ENCODE assay signal across 28 mouse cellular contexts in genomic region chr11:116283982-116284381, GRCm38 (mm10). TPM values are rescaled to one million over a fixed set of nuclear protein-coding genes. Genes with fewer than 3 reads are reported as not detected.
DNase-seq lines count a peak whose midpoint lies in the region; TF ChIP-seq lines count a peak whose summit lies in the region.
"Had no signal": no experiment of that assay in that cellular context is flagged by ENCODE, and none has a peak within 500 bp of the region (broad histone marks: within the 10 kb centered on the region; RNA-seq: fewer than 3 reads in every experiment).

No protein-coding gene starts in this region.

- no peaks in the 10 kb centered on the region for H3K79me2 ChIP-seq in MEL (ENCODE audit: control insufficient read depth, insufficient read depth, low read length, poor library complexity)

- TF ChIP-seq CTCF in MEL (IDR thresholded peaks at IDR 0.05 in 2 of 3, conservative IDR thresholded peaks at IDR 0.05 in 1 of 3; ENCODE audit: control insufficient read depth in 1 of 3, insufficient read depth in 1 of 3, low read depth in 2 of 3, low read length in 3 of 3, poor library complexity in 1 of 3, severe bottlenecking in 1 of 3), result no peak

- no peak for TF ChIP-seq POLR2A in MEL (IDR thresholded peaks at IDR 0.05; ENCODE audit: control insufficient read depth in 1 of 2, insufficient read depth in 1 of 2, low read depth in 1 of 2, low read length in 2 of 2, poor library complexity in 1 of 2)

- no peaks in the 10 kb centered on the region for H3K36me3 ChIP-seq in MEL (ENCODE audit: control insufficient read depth in 1 of 2, insufficient read depth in 2 of 2, low read length in 2 of 2)

- TF ChIP-seq RAD21 in MEL (IDR thresholded peaks at IDR 0.05; ENCODE audit: low read depth, low read length), result no peak

- TF ChIP-seq EP300 in MEL (IDR thresholded peaks at IDR 0.05; ENCODE audit: low read depth in 1 of 2, low read length in 2 of 2), result no peak

- H3K9ac ChIP-seq in MEL (ENCODE audit: control insufficient read depth, low read depth, low read length, poor library complexity, severe bottlenecking), result no peak overlapping the region
- H3K9ac ChIP-seq: embryonic facial prominence, embryonic 13.5 days; forebrain, embryonic 12.5 days; forebrain, embryonic 15.5 days; heart, embryonic 12.5 days; heart, embryonic 15.5 days; hindbrain, embryonic 13.5 days; intestine, embryonic 15.5 days had no signal

- no peak overlapping the region for H3K27ac ChIP-seq in MEL (ENCODE audit: control insufficient read depth, low read depth, low read length)
- H3K27ac ChIP-seq: embryonic facial prominence, embryonic 10.5 days; embryonic facial prominence, embryonic 13.5 days; forebrain, embryonic 12.5 days; forebrain, embryonic 15.5 days; heart, embryonic 15.5 days; hindbrain, embryonic 10.5 days; hindbrain, embryonic 13.5 days; intestine, embryonic 15.5 days had no signal

- H3K4me1 ChIP-seq in MEL (ENCODE audit: control insufficient read depth in 1 of 2, insufficient read depth in 2 of 2, low read length in 2 of 2), result no peaks in the 10 kb centered on the region

- DNase-seq in cerebellum, adult 9-10 months, result peak; percentile 6
- DNase-seq in cerebellum, adult 9-11 months, result no peak
- peak; percentile 81 for DNase-seq in A20 (ENCODE audit: low read depth, low spot score)
- DNase-seq in MEL (ENCODE audit: low read depth, low spot score), result no peak
- no peak for DNase-seq in layer of hippocampus, adult 8-10 months (ENCODE audit: low spot score in 2 of 2)
- DNase-seq in urinary bladder, adult 18-20 months (ENCODE audit: low spot score in 2 of 2), result no peak
- DNase-seq: adrenal gland, adult 2 months; adrenal gland, postnatal 14 days; cerebellum, adult 11 months; cerebellum, adult 2 months; cerebellum, postnatal 14 days; embryo, embryonic 11 days; gastrocnemius, postnatal 25 days; heart, adult 18-20 months; heart, postnatal 10 days; heart, postnatal 36 days had no signal

- H3K4me3 ChIP-seq in MEL (ENCODE audit: control insufficient read depth in 1 of 2, insufficient read depth in 1 of 2, low read depth in 2 of 2, low read length in 2 of 2), result no peak overlapping the region
- H3K4me3 ChIP-seq: erythroblast, embryonic 14.5 days; forebrain, embryonic 12.5 days; forebrain, embryonic 15.5 days; heart, embryonic 12.5 days; heart, embryonic 15.5 days; hindbrain, embryonic 10.5 days; hindbrain, embryonic 13.5 days; intestine, embryonic 15.5 days had no signal

- no peaks in the 10 kb centered on the region for H3K27me3 ChIP-seq in MEL (ENCODE audit: control insufficient read depth in 1 of 2, insufficient read depth in 2 of 2, low read length in 2 of 2)

- no peaks in the 10 kb centered on the region for H3K9me3 ChIP-seq in MEL (replicated peaks; ENCODE audit: insufficient read depth, low read length)
- H3K9me3 ChIP-seq: embryonic facial prominence, embryonic 10.5 days; embryonic facial prominence, embryonic 13.5 days; forebrain, embryonic 15.5 days; heart, embryonic 15.5 days; hindbrain, embryonic 13.5 days; intestine, embryonic 15.5 days had no signal

TF ChIP-seq in MEL, 35 proteins besides CTCF, POLR2A, EP300 and RAD21:
- no peak for TF ChIP-seq POLR2AphosphoS5 (IDR thresholded peaks at IDR 0.05; ENCODE audit: borderline replicate concordance, low read depth, low read length)
- 0 out of 2 replicates have a peak, but pooled peaks have one; percentile 19 for TF ChIP-seq POLR2AphosphoS2 (IDR thresholded peaks at IDR 0.05; ENCODE audit: low read length)
- no peak for TF ChIP-seq NRF1 (IDR thresholded peaks at IDR 0.05; ENCODE audit: insufficient read depth, low read depth, low read length, poor library complexity, severe bottlenecking)
- TF ChIP-seq MYC (IDR thresholded peaks at IDR 0.05; ENCODE audit: low read depth, low read length), result no peak

RNA-seq across cellular contexts. Expression of gene Galr2, which starts 3.2 kb away (rescaled TPM):
- 0.20 and 0.35 TPM in 2 replicates for total RNA-seq in MEL (2012; rRNA removed)
- 1 to 10 TPM in 1 of 2 experiments, not detected in 1; 1.2 TPM for polyA plus RNA-seq in MEL (2012; ENCODE audit: insufficient read depth in 1 of 2, insufficient read length in 2 of 2, low read depth in 1 of 2, low replicate concordance in 2 of 2, missing spikeins in 1 of 2)
- total RNA-seq in layer of hippocampus, adult 8-10 months (2022), result not detected
- total RNA-seq: adrenal gland, postnatal 14 days; heart, adult 18-20 months; heart, postnatal 10 days; heart, postnatal 36 days had no signal
- polyA plus RNA-seq: CD4-positive, CD25-positive, alpha-beta regulatory T cell, adult 4 months; erythroblast, embryonic 14.5 days; forebrain, embryonic 15.5 days; heart, embryonic 12.5 days had no signal

RNA-seq across cellular contexts. Expression of gene Srp68, which starts 10.0 kb away (rescaled TPM):
- 163 and 180 TPM in 2 replicates for total RNA-seq in MEL (2012; rRNA removed)
- polyA plus RNA-seq in MEL (2012; ENCODE audit: insufficient read depth in 1 of 2, insufficient read length in 2 of 2, low read depth in 1 of 2, low replicate concordance in 2 of 2, missing spikeins in 1 of 2), result 100 to 1,000 TPM; 146 to 228 TPM
- 10 to 100 TPM; 61.1 to 71.3 (median 66.1) TPM for total RNA-seq in layer of hippocampus, adult 8-10 months (2022)

RNA-seq across cellular contexts. Expression of gene Exoc7, which starts 23.1 kb away (rescaled TPM):
- 41.0 and 49.0 TPM in 2 replicates for total RNA-seq in MEL (2012; rRNA removed)
- 100 to 1,000 TPM in 1 of 2 experiments, 10 to 100 TPM in 1; 45.4 to 526 TPM for polyA plus RNA-seq in MEL (2012; ENCODE audit: insufficient read depth in 1 of 2, insufficient read length in 2 of 2, low read depth in 1 of 2, low replicate concordance in 2 of 2, missing spikeins in 1 of 2)
- 100 to 1,000 TPM in 1 of 4 experiments, 10 to 100 TPM in 3; 82.4 to 103 (median 88.9) TPM for total RNA-seq in layer of hippocampus, adult 8-10 months (2022)

RNA-seq across cellular contexts. Expression of gene Evpl, which starts 46.1 kb away (rescaled TPM):
- 0.26 and 0.39 TPM in 2 replicates for total RNA-seq in MEL (2012; rRNA removed)
- under 1 TPM in 1 of 2 experiments, not detected in 1; 0.78 TPM for polyA plus RNA-seq in MEL (2012; ENCODE audit: insufficient read depth in 1 of 2, insufficient read length in 2 of 2, low read depth in 1 of 2, low replicate concordance in 2 of 2, missing spikeins in 1 of 2)
- 1 to 10 TPM in 2 of 4 experiments, under 1 TPM in 2; 0.85 to 1.4 (median 1.1) TPM for total RNA-seq in layer of hippocampus, adult 8-10 months (2022)
- polyA plus RNA-seq: CD4-positive, CD25-positive, alpha-beta regulatory T cell, adult 4 months had no signal

RNA-seq across cellular contexts. Expression of gene Foxj1, which starts 51.2 kb away (rescaled TPM):
- total RNA-seq in MEL (2012; rRNA removed), result 0.08 TPM in 1 of 2 replicates, not detected in the other
- polyA plus RNA-seq in MEL (2012; ENCODE audit: insufficient read depth in 1 of 2, insufficient read length in 2 of 2, low read depth in 1 of 2, low replicate concordance in 2 of 2, missing spikeins in 1 of 2), result under 1 TPM in 1 of 2 experiments, not detected in 1; 0.07 TPM
- total RNA-seq in layer of hippocampus, adult 8-10 months (2022), result 1 to 10 TPM; 4.5 to 7.4 (median 6.2) TPM
- total RNA-seq: gastrocnemius, adult 8-10 months; heart, postnatal 10 days; heart, postnatal 36 days had no signal
- polyA plus RNA-seq: CD4-positive, CD25-positive, alpha-beta regulatory T cell, adult 4 months had no signal

Comparison
In these comparisons a context has a peak if more than half of its experiments do, and no peak if none do; other contexts are left out.
1. DNase-seq: peak in cerebellum, adult 9-10 months (single experiment) and A20 (single experiment); none in cerebellum, adult 9-11 months (single experiment), MEL (single experiment), layer of hippocampus, adult 8-10 months (0 of 2) and urinary bladder, adult 18-20 months (0 of 2).